ENCODE assay signal across 11 mouse cellular contexts in genomic region chr1:58615146-58615545, GRCm38 (mm10).
"Had no signal": no experiment of that assay in that cellular context is flagged by ENCODE, and none has a peak within 500 bp of the region (broad histone marks: within the 10 kb centered on the region; RNA-seq: fewer than 3 reads in every experiment).

No protein-coding gene starts in this region.

- H3K4me1 ChIP-seq: limb, embryonic 12.5 days; liver, embryonic 15.5 days; midbrain, embryonic 13.5 days; neural tube, embryonic 12.5 days had no signal

- ATAC-seq: midbrain, embryonic 13.5 days had no signal

- H3K9me3 ChIP-seq: limb, embryonic 12.5 days; liver, embryonic 15.5 days; midbrain, embryonic 13.5 days; neural tube, embryonic 12.5 days; stomach, embryonic 15.5 days had no signal

- H3K9ac ChIP-seq: limb, embryonic 12.5 days; liver, embryonic 15.5 days; lung, embryonic 14.5 days; midbrain, embryonic 13.5 days; neural tube, embryonic 12.5 days; stomach, embryonic 15.5 days had no signal

- H3K27ac ChIP-seq: limb, embryonic 12.5 days; liver, embryonic 15.5 days; midbrain, embryonic 13.5 days; neural tube, embryonic 12.5 days had no signal

- H3K36me3 ChIP-seq: limb, embryonic 12.5 days; liver, embryonic 15.5 days; midbrain, embryonic 13.5 days; neural tube, embryonic 12.5 days; stomach, embryonic 15.5 days had no signal

- H3K27me3 ChIP-seq: limb, embryonic 12.5 days; liver, embryonic 15.5 days; midbrain, embryonic 13.5 days; neural tube, embryonic 12.5 days; stomach, embryonic 15.5 days had no signal

- H3K4me3 ChIP-seq: limb, embryonic 12.5 days; liver, embryonic 15.5 days; midbrain, embryonic 13.5 days; neural tube, embryonic 12.5 days; stomach, embryonic 15.5 days had no signal

- H3K4me2 ChIP-seq: limb, embryonic 12.5 days; liver, embryonic 11.5 days; liver, embryonic 15.5 days; lung, embryonic 14.5 days; midbrain, embryonic 13.5 days; neural tube, embryonic 12.5 days; stomach, embryonic 15.5 days had no signal

- DNase-seq: lung, embryonic 14.5 days; retina, postnatal 1 day; right cerebral cortex, postnatal 4 days; thymus, adult 2 months; thymus, postnatal 25 days had no signal
